Mouse (Mus musculus) megakaryocyte, adult 5-6 weeks (primary cell): Measurements from ENCODE around the gene Lair1. TPM values are rescaled to one million over a fixed set of nuclear protein-coding genes. Genes with fewer than 3 reads are reported as not detected.
"Not testable (repeated sequence)": the region's sequence is repeated elsewhere in the genome, so short reads cannot be mapped to it uniquely, and the experiment has no call there.

Source experiments
- ATAC-seq: 2 replicates; pipeline ENCODE4 v1.8.0; 2016; ENCODE audit warnings: mild to moderate bottlenecking, inconsistent platforms; ENCODE audit not compliant: poor library complexity, severe bottlenecking
- total RNA-seq, 2 experiments: library from RNA; stranded (forward) in 1 of 2; stranded (reverse) in 1 of 2; fragments of 153-499, 151-499 nt in 1 of 2; fragments of 221-1000, 200-1000 nt in 1 of 2; gene quantifications; 2 replicates each; pipeline versions ENCODE4 v1.2.3 to v1.2.4; 2015 to 2017

The Lair1 gene
- total RNA-seq, 2 experiments from 2014 or later, result 31.5 to 58.7 TPM

DNA sequence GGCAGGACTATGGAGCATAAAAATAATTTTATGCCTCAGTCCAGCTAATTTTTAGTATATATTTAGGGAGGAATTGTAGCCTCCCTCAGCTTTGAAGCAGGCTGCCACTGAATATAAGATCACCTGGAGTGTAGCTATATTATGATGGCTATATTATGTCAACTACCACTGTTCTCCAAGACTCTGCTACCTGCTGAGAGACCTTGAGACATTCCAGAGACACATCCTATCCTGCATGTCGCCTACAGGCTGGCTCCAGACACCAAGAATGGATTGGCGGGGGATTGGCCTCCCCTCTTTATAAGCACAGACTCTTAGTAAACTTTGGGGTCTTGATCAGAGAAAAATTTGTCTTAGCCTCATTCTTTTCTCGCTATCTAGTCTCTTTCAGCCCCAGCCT is 58.4 kb downstream of the Lair1 start:
- ATAC-seq, result not testable (repeated sequence)

DNA sequence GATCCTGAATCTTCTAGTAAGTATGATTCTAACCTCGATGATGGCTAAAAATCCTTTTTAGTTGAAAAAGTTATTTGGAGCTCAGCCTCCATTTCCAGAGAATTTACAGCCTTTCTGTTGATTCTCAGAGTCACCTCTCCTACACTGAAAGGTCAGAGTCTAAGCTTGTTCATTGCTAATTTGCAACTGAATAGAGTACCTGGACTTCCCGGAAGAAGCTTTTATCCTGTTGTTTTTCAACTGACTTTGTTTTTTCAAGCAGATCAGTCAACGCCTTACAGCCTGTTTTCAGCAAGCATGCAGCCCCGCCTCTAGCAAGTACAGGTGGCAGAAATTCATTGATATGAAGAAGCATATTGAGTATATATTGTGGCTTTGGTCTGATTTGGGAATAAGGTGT is 59.0 kb downstream of the Lair1 start:
- ATAC-seq, result not testable (repeated sequence)

DNA sequence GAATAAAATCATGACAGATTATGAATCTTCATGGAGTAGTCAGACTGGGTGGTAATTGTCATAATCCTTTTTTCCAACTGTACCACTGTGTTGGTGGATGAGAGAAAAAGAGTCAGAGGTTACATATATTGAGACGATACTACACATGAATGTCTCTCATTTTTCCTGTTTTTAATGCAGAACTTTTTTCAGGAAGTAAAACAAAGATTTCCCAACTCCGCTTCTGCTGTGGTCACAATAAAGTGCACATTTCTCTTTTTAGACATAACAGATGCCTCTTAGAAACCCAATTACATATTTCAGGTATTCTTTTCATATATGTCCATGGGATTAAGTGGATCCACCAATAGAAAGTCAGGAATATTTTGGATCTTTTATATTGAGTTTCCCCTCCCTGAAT is 101.0 kb downstream of the Lair1 start:
- peak; percentile 51; the same call in 1 of the 2 replicates for ATAC-seq

DNA sequence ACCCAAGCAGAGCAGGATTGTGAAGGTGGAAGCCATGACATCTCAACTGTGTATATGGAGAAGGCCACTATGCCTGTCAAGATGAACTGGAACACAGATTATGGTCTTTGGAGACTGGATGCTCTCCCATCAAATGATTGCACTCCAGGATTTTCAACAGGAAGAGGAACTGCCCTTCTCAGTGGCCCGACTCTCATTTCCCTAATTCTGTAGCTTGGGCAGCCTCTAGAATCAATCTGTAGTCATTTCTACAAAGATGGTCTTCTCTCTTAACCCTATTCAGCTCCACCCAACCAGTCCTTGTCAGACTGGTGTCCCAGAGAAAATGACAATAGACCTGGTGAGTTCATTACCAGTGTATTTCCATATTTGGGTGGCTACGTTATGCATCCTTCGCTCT is 105.6 kb downstream of the Lair1 start:
- ATAC-seq, result peak; percentile 68

Other genes starting within 250 kb of the Lair1 start
- 18.7 and 22.7 TPM in 2 replicates for gene Gm15448, start 237.5 kb downstream of the Lair1 start, total RNA-seq (2015)
- gene Gm15448, start 237.5 kb downstream of the Lair1 start, total RNA-seq (2017), result 22.1 and 25.4 TPM in 2 replicates
- gene Pira2, start 218.2 kb downstream of the Lair1 start, total RNA-seq (2015), result 119 and 123 TPM in 2 replicates
- 111 and 114 TPM in 2 replicates for gene Pira2, start 218.2 kb downstream of the Lair1 start, total RNA-seq (2017)
- 112 and 120 TPM in 2 replicates for gene Gm14548, start 165.1 kb downstream of the Lair1 start, total RNA-seq (2015)
- gene Gm14548, start 165.1 kb downstream of the Lair1 start, total RNA-seq (2017), result 89.0 and 89.6 TPM in 2 replicates
- gene Lilra6, start 147.7 kb downstream of the Lair1 start, total RNA-seq (2015), result 132 and 138 TPM in 2 replicates
- 123 and 141 TPM in 2 replicates for gene Lilra6, start 147.7 kb downstream of the Lair1 start, total RNA-seq (2017)
- gene Ttyh1, start 56.2 kb upstream of the Lair1 start, total RNA-seq (2015), result not detected in 2 replicates
- not detected in 2 replicates for gene Ttyh1, start 56.2 kb upstream of the Lair1 start, total RNA-seq (2017)
- 34.2 and 48.8 TPM in 2 replicates for gene Leng8, start 73.8 kb upstream of the Lair1 start, total RNA-seq (2015)
- gene Leng8, start 73.8 kb upstream of the Lair1 start, total RNA-seq (2017), result 35.2 TPM in 2 replicates
- 2.6 and 3.0 TPM in 2 replicates for gene Leng9, start 87.2 kb upstream of the Lair1 start, total RNA-seq (2015)
- 4.1 and 5.2 TPM in 2 replicates for gene Leng9, start 87.2 kb upstream of the Lair1 start, total RNA-seq (2017)
- gene Cdc42ep5, start 101.7 kb upstream of the Lair1 start, total RNA-seq (2015), result not detected in 2 replicates
- gene Cdc42ep5, start 101.7 kb upstream of the Lair1 start, total RNA-seq (2017), result not detected in 2 replicates
- gene Lilra5, start 174.6 kb upstream of the Lair1 start, total RNA-seq (2015), result 0.25 and 1.8 TPM in 2 replicates
- 0.44 and 0.69 TPM in 2 replicates for gene Lilra5, start 174.6 kb upstream of the Lair1 start, total RNA-seq (2017)